Mouse (Mus musculus) megakaryocyte, embryonic 14.5 days (primary cell): ENCODE measurements around the gene Scyl1.

Experiments used
- FLI1 ChIP-seq: IDR thresholded peaks from 2 replicates; pipeline ENCODE4 v1.6.1; 2012; ENCODE audit warnings: low read length, inconsistent platforms, mixed read lengths
- GATA1 ChIP-seq: IDR thresholded peaks from 3 replicates; pipeline ENCODE4 v1.6.1; 2012; ENCODE audit warnings: mixed read lengths, low read length, inconsistent platforms, borderline replicate concordance

- TF ChIP-seq GATA1 (no peak), FLI1 (no peak)
Measured at GRCm38 (mm10) chr19:5796573-5797111, 25.4 kb upstream of the Scyl1 start.
